Mouse (Mus musculus) adrenal gland, postnatal 25 days (tissue): ENCODE results near the gene Fam84a. TPM values are rescaled to one million over a fixed set of nuclear protein-coding genes. Genes with fewer than 3 reads are reported as not detected.

Experiments used
- DNase-seq: peaks from one replicate; pipeline ENCODE4 v3.0.0; 2021; ENCODE audit warnings: mixed read lengths
- long read RNA-seq: library from polyadenylated mRNA; stranded (forward); transcript quantifications from one replicate; pipeline ENCODE4 v2.0.0, GENCODE M21; 2021
- total RNA-seq: library from RNA; stranded (reverse); gene quantifications from 2 replicates; pipeline ENCODE4 v1.2.3, GENCODE M21; 2021

Gene Fam84a
- 19.3 and 24.3 TPM in 2 replicates for total RNA-seq
- long read RNA-seq, full-length matches to known transcripts = 3 of 5 reads
- long read RNA-seq, partial matches to known transcripts = 0 of 5 reads
- long read RNA-seq, other reads (novel, unspliced or antisense) = 2 of 5 reads

DNA sequence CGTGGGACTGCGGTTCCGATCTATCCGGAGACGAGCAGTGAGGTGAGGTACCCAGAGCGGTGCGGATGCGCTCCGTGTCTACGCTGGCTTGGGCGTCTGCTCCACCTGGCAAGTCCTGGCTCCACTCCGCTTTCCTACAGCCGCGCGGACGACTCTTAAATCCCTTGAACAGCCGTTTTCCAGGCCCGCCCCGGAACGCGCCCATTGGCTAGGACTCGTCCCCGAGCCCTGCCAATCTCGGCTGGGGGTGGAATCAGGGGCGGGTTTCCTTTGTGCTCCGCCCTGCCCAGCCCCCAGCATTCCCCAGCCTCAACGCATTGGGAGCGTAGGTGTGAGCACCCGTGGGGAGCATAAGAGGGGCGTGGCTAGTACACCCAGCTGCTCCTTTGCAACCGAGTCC, at the start of gene Fam84a:
Gene Fam84a (minus strand): TSS at position 134 of the 400 bp plus-strand sequence.
- peak; percentile 94 for DNase-seq

- no peak for DNase-seq
Observed at GRCm38 (mm10) chr12:14195479-14195878, 43.6 kb upstream of the Fam84a start.

DNA sequence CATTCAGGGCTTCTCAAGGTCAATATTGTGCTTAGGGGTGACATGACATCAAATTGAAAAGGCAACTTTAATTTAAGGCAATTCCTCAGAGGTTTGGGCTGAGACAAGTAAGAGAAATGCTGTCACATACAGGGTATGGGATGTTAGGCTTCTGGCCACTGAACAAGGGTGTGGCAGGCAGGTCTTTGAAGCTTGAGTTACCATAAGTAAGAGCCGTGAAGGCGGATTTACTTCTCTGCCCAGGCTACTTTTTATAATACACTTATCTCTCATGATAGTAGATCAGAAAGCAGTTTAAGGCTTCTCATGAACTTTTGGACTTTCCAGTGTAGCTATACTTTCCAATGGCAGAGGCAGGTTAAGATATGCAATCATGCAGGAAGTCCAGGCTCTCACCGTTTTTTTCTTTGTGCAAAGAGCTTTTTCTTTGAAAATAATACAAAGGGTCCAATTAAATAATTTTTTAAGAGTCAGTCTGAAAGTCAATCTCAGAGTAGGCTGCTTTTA, 34.9 kb upstream of the Fam84a start:
- no peak for DNase-seq

GRCm38 (mm10) chr12:14165713-14166112, 13.9 kb upstream of the Fam84a start:
- DNase-seq = peak; percentile 61

DNA sequence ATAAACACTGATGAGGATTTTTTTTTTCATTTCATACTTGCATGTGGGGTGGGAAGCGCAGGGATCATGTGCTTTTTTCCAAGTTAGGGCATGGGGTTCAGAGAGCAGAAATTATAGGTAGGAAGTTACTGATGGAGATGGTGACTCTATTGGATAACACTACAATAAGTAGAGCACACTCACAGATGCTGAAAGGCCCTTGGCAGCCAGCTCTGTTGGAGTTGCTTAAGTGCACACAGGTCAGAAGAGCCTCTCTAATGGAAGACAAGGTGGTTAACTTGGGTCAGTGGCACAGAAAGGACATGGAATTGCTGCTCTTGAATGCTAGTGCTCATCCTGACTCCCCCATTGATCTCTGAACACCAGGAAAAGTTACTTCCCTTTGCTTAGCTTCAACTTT, 13.1 kb upstream of the Fam84a start:
- no peak for DNase-seq

GRCm38 (mm10) chr12:14152426-14152825, 572 bp upstream of the Fam84a start:
- peak; percentile 23 for DNase-seq

DNA sequence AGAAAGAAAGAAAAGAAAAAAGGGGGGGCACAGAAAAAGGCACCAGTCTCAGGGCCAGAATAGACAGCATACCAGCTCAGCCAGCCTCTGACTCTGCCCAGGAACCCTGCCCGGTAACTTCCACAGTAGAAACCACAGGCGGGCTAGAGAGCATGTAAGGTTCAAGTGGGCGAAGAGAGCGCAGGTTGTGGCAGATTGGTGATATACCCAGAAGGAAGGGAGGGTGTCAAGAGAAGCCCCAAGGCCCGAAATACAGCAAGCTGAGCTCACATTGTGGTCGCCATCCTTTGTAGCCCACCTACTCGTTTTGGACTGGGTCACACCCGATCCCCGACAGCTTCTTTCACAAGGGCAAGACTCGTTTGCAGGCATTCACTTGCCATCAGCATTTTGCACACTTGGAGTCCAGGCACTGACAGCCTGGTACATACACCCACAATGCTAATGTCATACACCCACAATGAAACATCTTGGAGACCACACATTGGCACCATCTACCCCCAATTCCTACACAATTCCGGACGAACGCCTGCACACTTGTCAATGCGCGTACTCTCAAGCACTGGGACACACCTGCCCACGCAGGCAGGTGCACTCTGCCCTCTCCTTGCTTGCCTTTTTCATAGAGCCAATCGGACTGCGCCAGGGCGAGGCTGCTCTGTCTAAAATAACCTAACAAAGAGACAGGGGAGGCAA, 770 bp downstream of the Fam84a start:
- peak; percentile 2 for DNase-seq

- DNase-seq = peak; percentile 15
Observed at GRCm38 (mm10) chr12:14150568-14150909, 1.3 kb downstream of the Fam84a start.

DNA sequence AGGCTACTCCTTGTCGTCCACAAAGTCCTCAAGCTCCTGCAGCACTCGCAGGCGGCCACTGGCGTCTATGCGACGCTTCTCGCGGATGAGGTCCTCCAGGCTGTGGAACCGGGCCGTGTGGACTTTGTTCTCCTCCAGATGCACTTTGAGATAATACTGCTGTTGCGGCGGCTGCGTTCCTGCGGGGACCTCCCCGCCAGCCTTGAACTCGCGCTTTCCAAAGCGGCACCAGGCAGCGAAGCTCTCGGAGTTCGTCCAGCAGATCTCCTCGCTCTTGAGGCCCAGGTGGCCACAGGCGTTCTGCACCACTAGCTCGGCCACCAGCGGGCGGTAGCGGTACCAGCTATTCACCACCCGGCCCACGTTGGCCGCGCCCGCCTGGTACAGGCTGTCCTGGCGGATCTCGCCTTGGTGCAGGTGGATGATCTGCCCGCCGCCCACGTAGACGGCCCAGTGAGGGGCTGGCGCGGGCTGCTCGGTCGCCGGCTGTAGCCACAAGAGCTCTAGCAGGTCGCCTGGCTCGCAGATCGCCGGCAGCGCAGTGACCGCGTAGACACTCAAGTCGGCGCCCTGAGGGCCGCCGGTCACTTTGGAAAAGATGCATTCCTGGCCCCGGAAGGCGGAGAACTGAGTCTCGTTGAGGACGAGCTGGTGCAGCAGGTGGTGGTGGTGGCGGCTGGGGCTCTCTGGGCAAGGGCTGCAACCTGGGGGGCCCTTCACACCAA, 1.8 kb downstream of the Fam84a start:
- DNase-seq = peak; percentile 82

DNA sequence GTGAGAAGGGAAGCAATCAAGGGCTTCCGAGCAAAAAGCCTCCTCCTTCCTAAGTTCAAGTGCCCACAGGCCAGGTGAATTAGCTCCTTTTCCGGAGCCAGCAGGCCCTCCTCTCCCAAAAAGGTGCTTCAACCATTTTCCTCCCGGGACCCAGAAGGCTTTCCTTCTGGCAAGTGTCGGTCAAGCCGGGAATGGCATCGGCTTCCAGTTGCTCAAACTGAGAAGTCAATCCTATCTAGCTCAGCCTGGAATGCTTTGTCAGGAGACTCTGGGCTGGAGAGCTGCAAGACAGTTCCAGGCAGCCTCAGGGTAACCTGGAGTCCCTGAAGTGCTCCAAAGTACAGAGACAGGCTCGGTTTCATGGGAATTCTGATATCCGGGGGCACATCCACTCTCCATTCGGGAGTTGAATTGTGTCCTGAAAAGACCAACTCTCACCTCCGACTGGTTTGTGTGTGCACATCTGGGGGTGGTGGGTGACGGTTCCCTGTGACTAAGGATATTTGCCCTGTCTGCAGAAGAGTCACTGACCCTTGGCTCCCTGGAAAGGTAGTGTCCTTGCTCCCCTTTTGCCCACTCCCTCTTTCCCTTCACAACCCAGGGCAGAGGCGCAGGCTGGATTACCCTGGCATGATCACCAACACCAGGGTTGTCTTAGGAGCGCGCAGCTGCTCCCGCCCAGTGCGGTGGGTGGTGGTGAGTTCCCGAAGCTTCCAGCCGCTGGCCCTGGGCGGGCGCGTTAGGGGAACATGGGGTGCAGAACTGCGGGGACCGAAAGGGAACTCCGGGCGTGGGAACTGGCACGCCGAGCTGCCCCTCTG, 2.6 kb downstream of the Fam84a start:
- DNase-seq = peak; percentile 10

DNA sequence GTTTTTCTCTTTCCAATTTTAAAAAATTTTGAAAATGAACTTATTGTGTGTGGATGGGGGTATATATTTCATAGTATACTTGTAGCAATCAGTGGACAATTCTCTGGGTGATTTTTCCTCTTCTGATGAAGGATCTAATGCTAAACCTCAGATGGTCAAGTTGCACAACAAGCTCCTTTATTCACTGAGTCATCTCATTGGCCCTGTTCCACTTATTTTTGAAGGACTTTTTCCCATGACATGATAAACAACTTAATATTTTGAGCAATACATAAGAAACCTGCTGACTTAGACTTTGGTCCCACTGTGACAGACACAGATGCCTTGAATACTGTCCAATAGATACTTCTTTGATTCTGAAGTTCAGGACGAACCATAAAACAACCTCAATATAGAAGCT, 14.8 kb downstream of the Fam84a start:
- no peak for DNase-seq

DNA sequence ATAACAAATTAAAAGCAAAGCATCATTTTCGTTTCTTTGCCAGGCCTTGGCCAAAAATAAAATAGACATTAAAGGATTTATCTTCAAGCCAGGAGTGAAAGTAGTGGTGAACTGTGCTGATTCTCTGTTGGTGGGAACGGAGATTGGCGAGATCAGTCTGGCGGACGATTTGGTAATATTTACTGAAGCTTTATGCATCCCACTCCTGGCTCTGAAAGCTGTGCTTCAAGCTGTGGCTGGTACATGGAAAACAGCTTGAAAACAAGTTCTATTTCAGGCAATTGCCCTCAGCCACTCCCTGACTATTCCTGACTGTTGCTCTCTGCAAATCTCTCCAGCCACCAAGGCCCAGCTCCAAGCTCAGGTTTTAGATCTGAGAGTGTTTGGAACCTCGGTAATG, 37.1 kb downstream of the Fam84a start:
- no peak for DNase-seq

GRCm38 (mm10) chr12:14096944-14097343, 54.9 kb downstream of the Fam84a start:
- DNase-seq = no peak
